ENCODE assay signal across 20 mouse cellular contexts in the genomic region with DNA sequence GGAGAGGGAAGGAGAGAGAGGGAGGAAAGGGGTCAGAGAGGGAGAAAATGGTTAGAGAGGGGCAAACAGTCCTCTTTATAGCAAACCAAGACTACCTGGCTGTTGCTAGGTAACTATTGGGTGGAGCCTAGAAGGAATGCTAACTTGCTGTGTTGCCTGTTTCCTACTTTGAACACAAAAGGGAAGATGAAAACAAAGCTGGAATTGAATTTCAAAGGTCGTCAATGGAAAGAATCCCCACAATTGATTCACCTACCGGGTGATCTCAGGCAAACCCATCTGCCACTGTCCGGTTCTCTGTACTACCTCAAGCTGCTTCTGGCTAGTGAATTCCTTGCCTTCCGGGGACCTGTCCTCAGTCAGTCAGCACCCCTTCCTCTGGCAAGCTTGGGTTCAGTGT. TPM values are rescaled to one million over a fixed set of nuclear protein-coding genes. Genes with fewer than 3 reads are reported as not detected.
DNase-seq lines count a peak whose midpoint lies in the region.
"Had no signal": no experiment of that assay in that cellular context is flagged by ENCODE, and none has a peak within 500 bp of the region (broad histone marks: within the 10 kb centered on the region; RNA-seq: fewer than 3 reads in every experiment).

No protein-coding gene starts in this region.

- DNase-seq in ES-CJ7 (ENCODE audit: low read depth, low spot score) = peak; percentile 79
- DNase-seq in R1 (ENCODE audit: low read depth, low spot score) = peak; percentile 92
- peak; percentile 90 for DNase-seq in ZHBTc4 (ENCODE audit: low read depth, low spot score)
- DNase-seq in lung, postnatal 36 days = no peak
- no peak for DNase-seq in retina, embryonic 14.5 days (ENCODE audit: low spot score)
- DNase-seq in adrenal gland, postnatal 4 days (ENCODE audit: low spot score in 2 of 2) = no peak
- DNase-seq: adrenal gland, adult 8-10 months; adrenal gland, postnatal 14 days; adrenal gland, postnatal 36 days; cerebellum, adult 11 months; cerebellum, adult 18-20 months; cerebellum, adult 8-10 months; cerebellum, adult 9-11 months; cerebellum, postnatal 14 days; cerebellum, postnatal 36 days; embryo, embryonic 11 days had no signal

RNA-seq across cellular contexts. Expression of gene Taar5, which starts 7.5 kb away (rescaled TPM):
- not detected for total RNA-seq in adrenal gland, postnatal 4 days (2021)
- total RNA-seq: adrenal gland, adult 18-20 months; adrenal gland, adult 8-10 months; adrenal gland, postnatal 14 days; adrenal gland, postnatal 36 days; CH12.LX; common myeloid progenitor, adult 5-6 weeks; MEL had no signal

RNA-seq across cellular contexts. Expression of gene Taar6, which starts 7.5 kb away (rescaled TPM):
- total RNA-seq in adrenal gland, postnatal 4 days (2021) = not detected
- total RNA-seq: adrenal gland, adult 18-20 months; adrenal gland, adult 8-10 months; adrenal gland, postnatal 14 days; adrenal gland, postnatal 36 days; CH12.LX; common myeloid progenitor, adult 5-6 weeks; MEL had no signal

RNA-seq across cellular contexts. Expression of gene Taar7a, which starts 15.3 kb away (rescaled TPM):
- total RNA-seq in adrenal gland, postnatal 4 days (2021) = not detected
- total RNA-seq: adrenal gland, adult 18-20 months; adrenal gland, adult 8-10 months; adrenal gland, postnatal 14 days; adrenal gland, postnatal 36 days; CH12.LX; common myeloid progenitor, adult 5-6 weeks; MEL had no signal

RNA-seq across cellular contexts. Expression of gene Taar4, which starts 17.7 kb away (rescaled TPM):
- total RNA-seq in adrenal gland, postnatal 4 days (2021) = not detected
- total RNA-seq: adrenal gland, adult 18-20 months; adrenal gland, adult 8-10 months; adrenal gland, postnatal 14 days; adrenal gland, postnatal 36 days; CH12.LX; common myeloid progenitor, adult 5-6 weeks; MEL had no signal

RNA-seq across cellular contexts. Expression of gene Taar7b, which starts 21.8 kb away (rescaled TPM):
- not detected for total RNA-seq in adrenal gland, postnatal 4 days (2021)
- total RNA-seq: adrenal gland, adult 18-20 months; adrenal gland, adult 8-10 months; adrenal gland, postnatal 14 days; adrenal gland, postnatal 36 days; CH12.LX; common myeloid progenitor, adult 5-6 weeks; MEL had no signal

Comparison
In these comparisons a context has a peak if more than half of its experiments do, and no peak if none do; other contexts are left out.
1. DNase-seq: peak in ES-CJ7 (single experiment), R1 (single experiment) and ZHBTc4 (single experiment); none in lung, postnatal 36 days (single experiment), retina, embryonic 14.5 days (single experiment) and adrenal gland, postnatal 4 days (0 of 2).